Mouse (Mus musculus) thymus, postnatal 10 days (tissue): ENCODE measurements around the gene Enho.

Experiments
- DNase-seq, 2 experiments: peaks; one replicate each; pipeline ENCODE4 v3.0.0; 2021; ENCODE audit warnings: low spot score in 2 of 2

Gene Enho

GRCm38 (mm10) chr4:41663614-41664013, 23.5 kb upstream of the Enho start:
- no peak for DNase-seq

GRCm38 (mm10) chr4:41662723-41663122, 22.6 kb upstream of the Enho start:
- DNase-seq: no peak

GRCm38 (mm10) chr4:41660851-41661430, 20.8 kb upstream of the Enho start:
- DNase-seq: no peak

GRCm38 (mm10) chr4:41659556-41659955, 19.4 kb upstream of the Enho start:
- no peak for DNase-seq

- DNase-seq: no peak
Observed at GRCm38 (mm10) chr4:41658566-41659384, 18.7 kb upstream of the Enho start.

GRCm38 (mm10) chr4:41655525-41655924, 15.4 kb upstream of the Enho start:
- no peak for DNase-seq

- DNase-seq: peak in 1 of 2 experiments; percentile 24
Observed at GRCm38 (mm10) chr4:41654217-41654616, 14.1 kb upstream of the Enho start.

GRCm38 (mm10) chr4:41653730-41654129, 13.6 kb upstream of the Enho start:
- DNase-seq: no peak

GRCm38 (mm10) chr4:41653296-41653695, 13.2 kb upstream of the Enho start:
- DNase-seq: peak; percentile 23 to 68

GRCm38 (mm10) chr4:41648627-41649026, 8.5 kb upstream of the Enho start:
- DNase-seq: no peak

- no peak for DNase-seq
Observed at GRCm38 (mm10) chr4:41648157-41648556, 8.0 kb upstream of the Enho start.

- DNase-seq: no peak
Observed at GRCm38 (mm10) chr4:41645488-41645887, 5.4 kb upstream of the Enho start.

GRCm38 (mm10) chr4:41641199-41641822, 1.2 kb upstream of the Enho start:
- no peak for DNase-seq

GRCm38 (mm10) chr4:41639214-41639841, 796 bp downstream of the Enho start:
- no peak for DNase-seq

- no peak for DNase-seq
Observed at GRCm38 (mm10) chr4:41638828-41639213, 1.3 kb downstream of the Enho start.

- no peak for DNase-seq
Observed at GRCm38 (mm10) chr4:41638186-41638731, 1.9 kb downstream of the Enho start.

GRCm38 (mm10) chr4:41636882-41637635, 3.1 kb downstream of the Enho start:
- DNase-seq: no peak

- DNase-seq: no peak
Observed at GRCm38 (mm10) chr4:41636366-41636765, 3.8 kb downstream of the Enho start.

GRCm38 (mm10) chr4:41635906-41636305, 4.2 kb downstream of the Enho start:
- no peak for DNase-seq

- no peak for DNase-seq
Observed at GRCm38 (mm10) chr4:41635224-41635623, 4.9 kb downstream of the Enho start.

GRCm38 (mm10) chr4:41634631-41635030, 5.5 kb downstream of the Enho start:
- no peak for DNase-seq
